Mouse (Mus musculus) forebrain, embryonic 15.5 days (tissue): ENCODE measurements around the gene Kit. TPM values are rescaled to one million over a fixed set of nuclear protein-coding genes. Genes with fewer than 3 reads are reported as not detected.

Source experiments
- ATAC-seq: fragments of 200-750 bp; cut with Nextera tagmentation; replicated peaks from 2 replicates; pipeline ENCODE4 v1.8.0; 2017; ENCODE audit warnings: mild to moderate bottlenecking, moderate TSS enrichment, moderate library complexity
- H3K27ac ChIP-seq: fragments of 300-500 bp; sonication (generic); replicated peaks from 2 replicates; pipeline ENCODE4 v1.5.1; 2015; ENCODE audit warnings: mild to moderate bottlenecking, inconsistent platforms
- H3K27me3 ChIP-seq: fragments of 300-500 bp; sonication (generic); 2 replicates; pipeline ENCODE4 v1.6.1; 2015; ENCODE audit warnings: inconsistent platforms
- H3K36me3 ChIP-seq: fragments of 300-500 bp; sonication (generic); 2 replicates; pipeline ENCODE4 v1.6.1; 2015; ENCODE audit warnings: mild to moderate bottlenecking, inconsistent platforms
- H3K4me1 ChIP-seq: fragments of 300-500 bp; sonication (generic); 2 replicates; pipeline ENCODE4 v1.6.1; 2015; ENCODE audit warnings: inconsistent platforms
- H3K4me2 ChIP-seq: fragments of 300-500 bp; sonication (generic); replicated peaks from 2 replicates; pipeline ENCODE4 v1.6.1; 2015; ENCODE audit warnings: mild to moderate bottlenecking, inconsistent platforms
- H3K4me3 ChIP-seq: fragments of 300-500 bp; sonication (generic); 2 replicates; pipeline ENCODE4 v1.5.1; 2015; ENCODE audit warnings: mild to moderate bottlenecking, inconsistent platforms
- H3K9ac ChIP-seq: fragments of 300-500 bp; sonication (generic); replicated peaks from 2 replicates; pipeline ENCODE4 v1.6.1; 2015; ENCODE audit warnings: mild to moderate bottlenecking, inconsistent platforms
- H3K9me3 ChIP-seq: fragments of 300-500 bp; sonication (generic); 2 replicates; pipeline ENCODE4 v1.6.1; 2016; ENCODE audit warnings: inconsistent platforms
- WGBS: fragments of 180-500 bp; shearing (Covaris S2); methylation state at CpG from one replicate; pipeline ENCODE4 v1.1.7; 2015; ENCODE audit warnings: mixed read lengths; 5-methylcytosine and 5-hydroxymethylcytosine counted together
- polyA plus RNA-seq: library from polyadenylated mRNA; unstranded; fragments of >200 nt; fragmentation: Nextera tagmentation; extraction: Ambion mirVana; gene quantifications from 2 replicates; pipeline ENCODE4 v1.2.1, GENCODE M21; 2015

Kit gene
- polyA plus RNA-seq, 1 experiment from 2014 or later, result 31.8 TPM

GRCm38 (mm10) chr5:75623007-75623406 lies 48.3 kb downstream of the Kit start:
- H3K4me3 ChIP-seq, result no peak overlapping the region
- ATAC-seq, result no peak
- H3K4me1 ChIP-seq, result 0 out of 2 replicates have a peak, but pooled peaks cover 6% of the 10 kb centered on the region
- 91% methylated on average over 11 of the region's 11 CpGs for WGBS
- no peak overlapping the region for H3K9ac ChIP-seq
- H3K27ac ChIP-seq, result no peak overlapping the region
- H3K36me3 ChIP-seq, result 0 out of 2 replicates have a peak, but pooled peaks cover 2% of the 10 kb centered on the region
- H3K4me2 ChIP-seq, result no peak overlapping the region
- H3K9me3 ChIP-seq, result no peaks in the 10 kb centered on the region
- no peaks in the 10 kb centered on the region for H3K27me3 ChIP-seq

- Histone ChIP-seq H3K27me3 (no peaks in the 10 kb centered on the region), H3K4me2 (no peak overlapping the region), H3K4me1 (0 out of 2 replicates have a peak, but pooled peaks cover 6% of the 10 kb centered on the region), H3K9ac (no peak overlapping the region), H3K27ac (no peak overlapping the region), H3K9me3 (no peaks in the 10 kb centered on the region), H3K36me3 (0 out of 2 replicates have a peak, but pooled peaks cover 2% of the 10 kb centered on the region), H3K4me3 (no peak overlapping the region)
- ATAC-seq, result no peak
- 76% methylated on average over 1 of the region's 1 CpGs for WGBS
Observed at GRCm38 (mm10) chr5:75623520-75623919, 48.8 kb downstream of the Kit start.

GRCm38 (mm10) chr5:75623993-75624706 lies 49.4 kb downstream of the Kit start:
- Histone ChIP-seq H3K9me3 (no peaks in the 10 kb centered on the region), H3K9ac (no peak overlapping the region), H3K4me1 (0 out of 2 replicates have a peak, but pooled peaks cover 6% of the 10 kb centered on the region), H3K27me3 (no peaks in the 10 kb centered on the region), H3K4me2 (no peak overlapping the region), H3K36me3 (0 out of 2 replicates have a peak, but pooled peaks cover 2% of the 10 kb centered on the region), H3K4me3 (no peak overlapping the region), H3K27ac (no peak overlapping the region)
- no peak for ATAC-seq
- WGBS, result 96% methylated on average over 20 of the region's 20 CpGs

GRCm38 (mm10) chr5:75625059-75625458 lies 50.3 kb downstream of the Kit start:
- Histone ChIP-seq H3K4me2 (no peak overlapping the region), H3K9me3 (no peaks in the 10 kb centered on the region), H3K9ac (no peak overlapping the region), H3K27me3 (no peaks in the 10 kb centered on the region), H3K4me1 (0 out of 2 replicates have a peak, but pooled peaks cover 6% of the 10 kb centered on the region), H3K36me3 (0 out of 2 replicates have a peak, but pooled peaks cover 2% of the 10 kb centered on the region), H3K4me3 (no peak overlapping the region), H3K27ac (no peak overlapping the region)
- ATAC-seq, result no peak

- no peaks in the 10 kb centered on the region for H3K9me3 ChIP-seq
Observed at GRCm38 (mm10) chr5:75626284-75626683, 51.6 kb downstream of the Kit start.

GRCm38 (mm10) chr5:75626703-75627102 lies 52.0 kb downstream of the Kit start:
- WGBS, result 38% methylated on average over 6 of the region's 6 CpGs
- H3K4me1 ChIP-seq, result 0 out of 2 replicates have a peak, but pooled peaks cover 6% of the 10 kb centered on the region
- ATAC-seq, result peak; percentile 38; the same call in 1 of the 2 replicates
- H3K27me3 ChIP-seq, result no peaks in the 10 kb centered on the region
- no peak overlapping the region for H3K9ac ChIP-seq
- H3K4me3 ChIP-seq, result no peak overlapping the region
- no peaks in the 10 kb centered on the region for H3K9me3 ChIP-seq
- H3K27ac ChIP-seq, result no peak overlapping the region
- no peak overlapping the region for H3K4me2 ChIP-seq
- 0 out of 2 replicates have a peak, but pooled peaks cover 2% of the 10 kb centered on the region for H3K36me3 ChIP-seq

More at GRCm38 (mm10) chr5:75626284-75626683, 51.6 kb downstream of the Kit start:
- Histone ChIP-seq H3K36me3 (0 out of 2 replicates have a peak, but pooled peaks cover 2% of the 10 kb centered on the region), H3K27me3 (no peaks in the 10 kb centered on the region), H3K9ac (no peak overlapping the region), H3K4me3 (no peak overlapping the region), H3K27ac (no peak overlapping the region), H3K4me2 (no peak overlapping the region), H3K4me1 (0 out of 2 replicates have a peak, but pooled peaks cover 6% of the 10 kb centered on the region)
- WGBS, result 52% methylated on average over 8 of the region's 8 CpGs
- no peak for ATAC-seq

GRCm38 (mm10) chr5:75632257-75632656 lies 57.5 kb downstream of the Kit start:
- no peaks in the 10 kb centered on the region for H3K27me3 ChIP-seq
- H3K36me3 ChIP-seq, result no peaks in the 10 kb centered on the region
- H3K4me2 ChIP-seq, result no peak overlapping the region
- H3K4me1 ChIP-seq, result peaks cover 7% of the 10 kb centered on the region
- no peak overlapping the region for H3K9ac ChIP-seq
- H3K27ac ChIP-seq, result no peak overlapping the region
- H3K4me3 ChIP-seq, result no peak overlapping the region
- WGBS, result 91% methylated on average over 5 of the region's 5 CpGs
- H3K9me3 ChIP-seq, result no peaks in the 10 kb centered on the region
- ATAC-seq, result no peak

GRCm38 (mm10) chr5:75632846-75633640 lies 58.3 kb downstream of the Kit start:
- no peak for ATAC-seq
- Histone ChIP-seq H3K4me3 (no peak overlapping the region), H3K9ac (no peak overlapping the region), H3K36me3 (no peaks in the 10 kb centered on the region), H3K4me1 (peaks cover 7% of the 10 kb centered on the region), H3K9me3 (no peaks in the 10 kb centered on the region), H3K27me3 (no peaks in the 10 kb centered on the region), H3K4me2 (no peak overlapping the region), H3K27ac (no peak overlapping the region)
- 86% methylated on average over 18 of the region's 18 CpGs for WGBS

- no peaks in the 10 kb centered on the region for H3K27me3 ChIP-seq
- H3K9me3 ChIP-seq, result no peaks in the 10 kb centered on the region
- H3K4me2 ChIP-seq, result no peak overlapping the region
- peaks cover 7% of the 10 kb centered on the region for H3K4me1 ChIP-seq
- no peak; the same call in 1 of the 2 replicates for ATAC-seq
- H3K36me3 ChIP-seq, result no peaks in the 10 kb centered on the region
- no peak overlapping the region for H3K27ac ChIP-seq
- no peak overlapping the region for H3K4me3 ChIP-seq
- WGBS, result 44% methylated on average over 12 of the region's 12 CpGs
- H3K9ac ChIP-seq, result no peak overlapping the region
Observed at GRCm38 (mm10) chr5:75635385-75635784, 60.7 kb downstream of the Kit start.

GRCm38 (mm10) chr5:75640637-75641036 lies 65.9 kb downstream of the Kit start:
- H3K4me2 ChIP-seq, result no peak overlapping the region
- no peaks in the 10 kb centered on the region for H3K9me3 ChIP-seq
- no peaks in the 10 kb centered on the region for H3K27me3 ChIP-seq
- no peak overlapping the region for H3K9ac ChIP-seq
- ATAC-seq, result no peak
- H3K4me1 ChIP-seq, result no peaks in the 10 kb centered on the region
- no peak overlapping the region for H3K27ac ChIP-seq
- WGBS, result 79% methylated on average over 11 of the region's 11 CpGs
- no peak overlapping the region for H3K4me3 ChIP-seq
- no peaks in the 10 kb centered on the region for H3K36me3 ChIP-seq

GRCm38 (mm10) chr5:75647046-75647445 lies 72.3 kb downstream of the Kit start:
- Histone ChIP-seq H3K4me2 (no peak overlapping the region), H3K36me3 (no peaks in the 10 kb centered on the region), H3K9me3 (no peaks in the 10 kb centered on the region), H3K4me3 (no peak overlapping the region), H3K4me1 (peaks cover 6% of the 10 kb centered on the region), H3K27me3 (no peaks in the 10 kb centered on the region), H3K9ac (no peak overlapping the region), H3K27ac (0 out of 2 replicates have a peak overlapping the region, but pooled peaks have one; percentile 7)
- WGBS, result 73% methylated on average over 5 of the region's 5 CpGs
- no peak for ATAC-seq

GRCm38 (mm10) chr5:75650566-75650965 lies 75.8 kb downstream of the Kit start:
- no peak overlapping the region for H3K27ac ChIP-seq
- peaks cover 9% of the 10 kb centered on the region for H3K36me3 ChIP-seq
- H3K9me3 ChIP-seq, result no peaks in the 10 kb centered on the region
- H3K4me1 ChIP-seq, result peaks cover 6% of the 10 kb centered on the region
- no peak for ATAC-seq
- H3K4me2 ChIP-seq, result no peak overlapping the region
- WGBS, result 24% methylated on average over 8 of the region's 8 CpGs
- H3K4me3 ChIP-seq, result no peak overlapping the region
- H3K27me3 ChIP-seq, result no peaks in the 10 kb centered on the region
- no peak overlapping the region for H3K9ac ChIP-seq
